Mouse (Mus musculus): Measurements from ENCODE around the gene Arhgef39. TPM values are rescaled to one million over a fixed set of nuclear protein-coding genes. Genes with fewer than 3 reads are reported as not detected.

Arhgef39 gene
- polyA plus RNA-seq, 1 experiment = 2.8 TPM

GRCm38 (mm10) chr4:43478906-43479832, 20.3 kb downstream of the Arhgef39 start:
- H3K27ac ChIP-seq (ENCODE audit: insufficient read depth, low read length) = no peak overlapping the region
- peak; percentile 36 to 47 for DNase-seq
- H3K4me3 ChIP-seq (replicated peaks; ENCODE audit: insufficient read depth, low read depth, low read length) = peak overlapping the region; percentile 20
- peaks cover 15% of the 10 kb centered on the region for H3K4me1 ChIP-seq (ENCODE audit: control insufficient read depth, insufficient read depth, low read length)
- WGBS = 50% methylated on average over 24 of the region's 24 CpGs
- TF ChIP-seq POLR2A (IDR thresholded peaks at IDR 0.05; ENCODE audit: borderline replicate concordance, insufficient read depth, low read length) (no peak), CTCF (IDR thresholded peaks at IDR 0.05; ENCODE audit: borderline replicate concordance, insufficient read depth, low read depth, low read length) (peak; percentile 41; the same call in 1 of the 2 replicates)
- no peaks in the 10 kb centered on the region for H3K27me3 ChIP-seq (ENCODE audit: control insufficient read depth, insufficient read depth, low read length)

DNA sequence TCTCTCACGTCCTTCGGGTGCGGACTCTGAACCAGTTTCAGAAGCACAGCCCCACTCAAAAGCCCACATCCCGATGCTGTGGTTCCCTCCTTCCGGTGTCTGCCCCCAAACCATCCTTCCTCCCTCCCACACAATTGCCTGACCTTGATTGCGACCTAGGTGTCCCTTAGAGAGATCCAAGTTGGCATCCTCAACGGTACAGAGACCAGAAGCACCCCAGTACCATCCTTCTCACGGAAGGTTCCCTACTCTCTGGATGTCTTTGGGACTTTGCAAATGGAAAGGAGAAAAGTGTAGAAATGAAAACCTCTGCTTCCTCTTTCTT, 21.0 kb downstream of the Arhgef39 start:
- H3K27ac ChIP-seq (ENCODE audit: insufficient read depth, low read length) = peak overlapping the region; percentile 25; the same call in 1 of the 2 replicates

DNA sequence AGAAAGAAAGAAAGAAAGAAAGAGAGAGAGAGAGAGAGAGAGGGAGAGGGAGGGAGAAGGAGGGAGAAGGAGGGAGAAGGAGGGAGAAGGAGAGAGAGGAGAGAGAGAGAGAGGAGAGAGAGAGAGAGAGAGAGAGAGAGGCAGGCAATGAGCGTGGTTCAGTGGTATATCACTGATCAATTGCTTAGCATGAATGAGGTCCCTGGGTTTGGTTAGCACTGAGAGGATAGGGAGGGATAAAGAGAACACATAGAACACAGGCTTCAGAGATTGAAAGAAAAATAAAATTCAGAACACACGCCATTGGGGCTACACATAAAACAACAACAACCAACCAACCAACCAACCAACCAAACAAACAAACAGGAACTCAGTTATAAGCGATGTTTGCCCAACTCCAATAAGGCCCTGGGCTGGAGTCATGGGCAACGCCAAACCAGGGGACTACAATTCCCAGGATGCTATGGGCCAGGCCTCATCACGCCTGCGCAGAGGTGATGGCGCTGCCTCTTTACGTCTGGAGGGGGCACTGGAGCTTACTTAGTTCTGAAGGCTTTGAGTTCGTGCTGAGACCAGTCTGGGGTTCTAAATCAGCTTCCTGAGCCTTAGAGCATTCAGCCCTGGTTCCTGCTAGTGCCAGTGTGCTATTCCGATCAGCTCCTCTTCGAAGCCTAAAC, 21.5 kb downstream of the Arhgef39 start:
- H3K4me3 ChIP-seq (replicated peaks; ENCODE audit: insufficient read depth, low read depth, low read length) = peak overlapping the region; percentile 65
- H3K27ac ChIP-seq (ENCODE audit: insufficient read depth, low read length) = peak overlapping the region; percentile 25; the same call in 1 of the 2 replicates
- H3K27me3 ChIP-seq (ENCODE audit: control insufficient read depth, insufficient read depth, low read length) = no peaks in the 10 kb centered on the region
- DNase-seq = peak; percentile 87 to 89
- peaks cover 12% of the 10 kb centered on the region for H3K4me1 ChIP-seq (ENCODE audit: control insufficient read depth, insufficient read depth, low read length)
- TF ChIP-seq CTCF (IDR thresholded peaks at IDR 0.05; ENCODE audit: borderline replicate concordance, insufficient read depth, low read depth, low read length) = peak; percentile 63
- TF ChIP-seq POLR2A (IDR thresholded peaks at IDR 0.05; ENCODE audit: borderline replicate concordance, insufficient read depth, low read length) = no peak; the same call in 1 of the 2 replicates
- 13% methylated on average over 11 of the region's 11 CpGs for WGBS

More for the DNA sequence above, 21.0 kb downstream of the Arhgef39 start:
- Histone ChIP-seq H3K4me1 (ENCODE audit: control insufficient read depth, insufficient read depth, low read length) (peaks cover 15% of the 10 kb centered on the region), H3K27me3 (ENCODE audit: control insufficient read depth, insufficient read depth, low read length) (no peaks in the 10 kb centered on the region), H3K4me3 (replicated peaks; ENCODE audit: insufficient read depth, low read depth, low read length) (peak overlapping the region; percentile 65)
- no peak for DNase-seq
- 45% methylated on average over 8 of the region's 8 CpGs for WGBS
- TF ChIP-seq POLR2A (IDR thresholded peaks at IDR 0.05; ENCODE audit: borderline replicate concordance, insufficient read depth, low read length) = no peak
- no peak for TF ChIP-seq CTCF (IDR thresholded peaks at IDR 0.05; ENCODE audit: borderline replicate concordance, insufficient read depth, low read depth, low read length)

GRCm38 (mm10) chr4:43476604-43477003, 22.9 kb downstream of the Arhgef39 start:
- Histone ChIP-seq H3K27ac (ENCODE audit: insufficient read depth, low read length) (no peak overlapping the region), H3K27me3 (ENCODE audit: control insufficient read depth, insufficient read depth, low read length) (no peaks in the 10 kb centered on the region), H3K4me3 (replicated peaks; ENCODE audit: insufficient read depth, low read depth, low read length) (no peak overlapping the region), H3K4me1 (ENCODE audit: control insufficient read depth, insufficient read depth, low read length) (0 out of 2 replicates have a peak, but pooled peaks cover 2% of the 10 kb centered on the region)
- TF ChIP-seq POLR2A (IDR thresholded peaks at IDR 0.05; ENCODE audit: borderline replicate concordance, insufficient read depth, low read length) (no peak), CTCF (IDR thresholded peaks at IDR 0.05; ENCODE audit: borderline replicate concordance, insufficient read depth, low read depth, low read length) (no peak)
- DNase-seq = no peak
- WGBS = 90% methylated on average over 6 of the region's 6 CpGs

- no peak for DNase-seq
- Histone ChIP-seq H3K27ac (ENCODE audit: insufficient read depth, low read length) (no peak overlapping the region), H3K4me1 (ENCODE audit: control insufficient read depth, insufficient read depth, low read length) (0 out of 2 replicates have a peak, but pooled peaks cover 2% of the 10 kb centered on the region), H3K4me3 (replicated peaks; ENCODE audit: insufficient read depth, low read depth, low read length) (no peak overlapping the region), H3K27me3 (ENCODE audit: control insufficient read depth, insufficient read depth, low read length) (no peaks in the 10 kb centered on the region)
- no peak for TF ChIP-seq POLR2A (IDR thresholded peaks at IDR 0.05; ENCODE audit: borderline replicate concordance, insufficient read depth, low read length)
- 73% methylated on average over 1 of the region's 1 CpGs for whole genome bisulfite sequencing
Measured at GRCm38 (mm10) chr4:43473636-43474035, 25.9 kb downstream of the Arhgef39 start.

- Histone ChIP-seq H3K4me3 (replicated peaks; ENCODE audit: insufficient read depth, low read depth, low read length) (no peak overlapping the region), H3K4me1 (ENCODE audit: control insufficient read depth, insufficient read depth, low read length) (no peaks in the 10 kb centered on the region), H3K27ac (ENCODE audit: insufficient read depth, low read length) (no peak overlapping the region), H3K27me3 (ENCODE audit: control insufficient read depth, insufficient read depth, low read length) (no peaks in the 10 kb centered on the region)
- WGBS = 93% methylated on average over 10 of the region's 10 CpGs
- no peak for TF ChIP-seq POLR2A (IDR thresholded peaks at IDR 0.05; ENCODE audit: borderline replicate concordance, insufficient read depth, low read length)
- no peak for TF ChIP-seq CTCF (IDR thresholded peaks at IDR 0.05; ENCODE audit: borderline replicate concordance, insufficient read depth, low read depth, low read length)
- no peak for DNase-seq
Measured at GRCm38 (mm10) chr4:43470301-43470700, 29.2 kb downstream of the Arhgef39 start.

- Histone ChIP-seq H3K4me3 (replicated peaks; ENCODE audit: insufficient read depth, low read depth, low read length) (no peak overlapping the region), H3K4me1 (ENCODE audit: control insufficient read depth, insufficient read depth, low read length) (no peaks in the 10 kb centered on the region), H3K27me3 (ENCODE audit: control insufficient read depth, insufficient read depth, low read length) (no peaks in the 10 kb centered on the region), H3K27ac (ENCODE audit: insufficient read depth, low read length) (no peak overlapping the region)
- 76% methylated on average over 7 of the region's 7 CpGs for WGBS
- DNase-seq = no peak
- TF ChIP-seq CTCF (IDR thresholded peaks at IDR 0.05; ENCODE audit: borderline replicate concordance, insufficient read depth, low read depth, low read length) = no peak
- no peak for TF ChIP-seq POLR2A (IDR thresholded peaks at IDR 0.05; ENCODE audit: borderline replicate concordance, insufficient read depth, low read length)
Measured at GRCm38 (mm10) chr4:43466872-43467271, 32.6 kb downstream of the Arhgef39 start.

Measured in cerebellum, adult 2 months (tissue).